Mouse (Mus musculus): ENCODE measurements around the gene Epha8.

Gene Epha8

GRCm38 (mm10) chr4:136966493-136967390 lies 10.1 kb upstream of the Epha8 start:
- no peak for TF ChIP-seq GATA4 (IDR thresholded peaks at IDR 0.05; ENCODE audit: insufficient replicate concordance, low read length)

GRCm38 (mm10) chr4:136964990-136965421 lies 8.4 kb upstream of the Epha8 start:
- no peak for TF ChIP-seq GATA4 (IDR thresholded peaks at IDR 0.05; ENCODE audit: insufficient replicate concordance, low read length)

GRCm38 (mm10) chr4:136962447-136962846 lies 5.8 kb upstream of the Epha8 start:
- TF ChIP-seq GATA4 (IDR thresholded peaks at IDR 0.05; ENCODE audit: insufficient replicate concordance, low read length) = no peak

DNA sequence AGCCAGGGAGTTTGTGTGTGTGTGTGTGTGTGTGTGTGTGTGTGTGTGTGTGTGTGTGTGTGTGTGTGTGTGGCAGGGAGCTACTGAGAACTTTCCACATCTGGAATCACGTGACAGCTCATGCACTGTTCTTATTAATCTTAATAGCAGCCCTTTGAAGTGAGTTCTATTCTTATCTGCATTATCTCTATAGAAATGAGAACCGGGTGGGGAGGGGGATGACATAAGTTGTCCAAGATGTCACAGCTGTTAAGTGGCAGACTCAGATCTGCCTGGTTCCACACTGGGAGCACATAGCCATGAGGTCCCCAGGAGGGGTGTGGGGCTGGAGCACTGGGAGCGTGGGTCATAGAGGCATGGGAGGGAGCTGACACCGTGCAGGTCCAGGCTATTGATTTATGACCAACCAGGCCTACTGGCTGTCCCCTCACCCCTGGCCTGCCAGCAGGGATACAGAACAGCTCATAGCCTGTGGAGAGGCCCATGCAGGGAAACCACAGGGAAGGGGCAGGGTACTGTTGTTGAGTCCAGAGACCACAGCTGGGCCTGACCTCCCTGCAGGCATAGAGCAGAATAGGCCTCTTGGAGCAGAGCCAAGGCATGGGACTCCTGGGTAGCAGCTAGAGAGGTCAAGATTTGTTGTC lies 5.1 kb upstream of the Epha8 start:
- no peak for TF ChIP-seq GATA4 (IDR thresholded peaks at IDR 0.05; ENCODE audit: insufficient replicate concordance, low read length)

GRCm38 (mm10) chr4:136960581-136960980 lies 4.0 kb upstream of the Epha8 start:
- TF ChIP-seq GATA4 (IDR thresholded peaks at IDR 0.05; ENCODE audit: insufficient replicate concordance, low read length) = no peak

DNA sequence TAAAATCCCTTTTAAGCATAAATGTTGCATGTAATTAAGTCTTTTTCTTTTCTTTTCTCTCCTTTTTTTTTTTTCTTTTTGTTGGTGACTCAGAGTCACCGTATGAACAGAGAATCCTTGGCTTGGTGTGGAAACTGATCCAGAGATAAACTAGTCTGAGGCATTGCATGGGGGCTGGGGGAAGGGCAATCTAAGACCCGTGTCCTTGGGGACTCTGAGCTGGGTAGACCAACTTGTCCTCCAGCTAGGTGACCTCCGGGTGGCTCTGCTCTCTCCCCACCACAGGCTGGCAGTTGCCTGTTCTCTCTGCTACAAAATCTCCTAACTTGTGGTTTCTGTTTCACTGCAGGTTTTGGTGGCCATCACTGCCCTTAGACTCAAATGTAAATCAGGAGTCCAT lies 3.5 kb upstream of the Epha8 start:
- TF ChIP-seq GATA4 (IDR thresholded peaks at IDR 0.05; ENCODE audit: insufficient replicate concordance, low read length) = no peak

DNA sequence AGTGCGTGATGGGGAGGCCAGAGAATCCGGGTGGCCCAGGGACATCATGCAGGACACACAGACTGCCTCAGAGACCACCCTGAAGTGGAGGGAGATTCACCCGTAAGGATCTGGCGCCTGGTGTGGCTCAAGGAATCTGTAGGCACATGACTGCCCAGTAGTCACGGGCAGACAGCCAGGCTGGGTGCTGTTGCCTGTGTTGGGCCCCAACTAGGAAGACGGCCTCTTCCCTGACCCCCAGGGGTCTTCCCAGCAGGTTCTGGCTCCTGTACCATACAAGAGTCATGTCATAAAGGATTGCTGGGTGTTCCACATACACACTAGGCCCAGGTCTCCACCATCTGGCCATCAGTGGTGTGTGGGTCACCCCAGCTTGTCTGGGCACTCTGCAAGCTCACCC lies 2.1 kb downstream of the Epha8 start:
- no peak for TF ChIP-seq GATA4 (IDR thresholded peaks at IDR 0.05; ENCODE audit: insufficient replicate concordance, low read length)

- no peak for TF ChIP-seq GATA4 (IDR thresholded peaks at IDR 0.05; ENCODE audit: insufficient replicate concordance, low read length)
These were observed 7.2 kb downstream of the Epha8 start for GRCm38 (mm10) chr4:136949266-136949989.

- TF ChIP-seq GATA4 (IDR thresholded peaks at IDR 0.05; ENCODE audit: insufficient replicate concordance, low read length) = no peak
These were observed 11.2 kb downstream of the Epha8 start for GRCm38 (mm10) chr4:136945397-136945796.

- TF ChIP-seq GATA4 (IDR thresholded peaks at IDR 0.05; ENCODE audit: insufficient replicate concordance, low read length) = no peak
These were observed 11.9 kb downstream of the Epha8 start for GRCm38 (mm10) chr4:136944558-136945350.

GRCm38 (mm10) chr4:136943175-136943574 lies 13.4 kb downstream of the Epha8 start:
- no peak for TF ChIP-seq GATA4 (IDR thresholded peaks at IDR 0.05; ENCODE audit: insufficient replicate concordance, low read length)

- no peak for TF ChIP-seq GATA4 (IDR thresholded peaks at IDR 0.05; ENCODE audit: insufficient replicate concordance, low read length)
These were observed 13.9 kb downstream of the Epha8 start for GRCm38 (mm10) chr4:136942761-136943160.

DNA sequence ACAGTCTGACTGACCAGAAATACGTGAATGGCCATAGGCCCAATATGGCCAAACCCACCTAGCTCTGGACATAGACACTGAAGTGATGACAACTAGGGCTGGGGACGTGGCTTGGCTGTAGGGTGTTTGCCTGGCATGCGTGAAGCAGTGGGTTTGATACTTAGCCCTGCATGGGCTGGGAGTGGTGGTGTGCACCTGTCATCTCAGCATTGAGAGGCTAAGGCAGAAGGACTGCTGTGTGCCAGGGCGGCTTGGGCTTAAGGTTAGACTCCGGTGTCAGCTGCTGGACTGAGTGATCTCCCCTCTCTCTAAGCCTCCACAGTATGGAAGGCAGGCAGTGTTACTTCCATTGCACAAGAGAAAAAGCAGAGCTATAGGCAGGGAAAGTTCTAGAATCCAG lies 18.7 kb downstream of the Epha8 start:
- no peak for TF ChIP-seq GATA4 (IDR thresholded peaks at IDR 0.05; ENCODE audit: insufficient replicate concordance, low read length)

DNA sequence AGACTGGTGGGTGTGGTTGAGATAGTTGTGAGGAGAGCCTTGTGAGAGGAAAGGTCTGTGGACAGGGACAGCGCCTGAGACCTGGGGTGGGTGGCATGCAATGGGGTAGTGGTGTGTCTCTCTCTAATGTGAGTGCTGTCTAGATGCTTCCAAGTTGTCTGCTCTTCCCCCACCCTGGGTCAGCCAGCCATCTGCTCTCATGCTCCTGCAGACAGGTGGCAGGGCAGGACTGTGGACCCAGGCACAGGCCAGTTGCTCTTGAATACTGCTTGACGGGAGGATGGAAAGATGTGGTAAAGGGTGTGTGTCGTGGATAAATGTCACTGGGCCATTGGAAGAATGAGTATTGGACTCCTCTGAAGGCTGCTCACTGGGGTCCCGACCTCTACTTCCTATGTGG lies 19.3 kb downstream of the Epha8 start:
- no peak for TF ChIP-seq GATA4 (IDR thresholded peaks at IDR 0.05; ENCODE audit: insufficient replicate concordance, low read length)

Data from liver, adult (tissue).